Mouse (Mus musculus) embryonic facial prominence, embryonic 14.5 days (tissue): Measurements from ENCODE around the gene Ammecr1. TPM values are rescaled to one million over a fixed set of nuclear protein-coding genes. Genes with fewer than 3 reads are reported as not detected.

Experiments
- ATAC-seq: fragments of 200-750 bp; cut with Nextera tagmentation; 2 replicates; pipeline ENCODE4 v1.8.0; 2017; ENCODE audit warnings: low read depth, moderate number of reproducible peaks, moderate TSS enrichment
- DNase-seq: peaks from one replicate; pipeline ENCODE4 v3.0.0-alpha.2; 2015; ENCODE audit warnings: low spot score
- H3K27ac ChIP-seq: fragments of 300-500 bp; sonication (generic); replicated peaks from 2 replicates; pipeline ENCODE4 v1.5.1; 2014; ENCODE audit warnings: low read depth, mild to moderate bottlenecking, low read length, moderate library complexity
- H3K27me3 ChIP-seq: fragments of 300-500 bp; sonication (generic); replicated peaks from 2 replicates; pipeline ENCODE4 v1.6.1; 2014; ENCODE audit warnings: low read length; ENCODE audit not compliant: control insufficient read depth, insufficient read depth
- H3K36me3 ChIP-seq: fragments of 300-500 bp; sonication (generic); 2 replicates; pipeline ENCODE4 v1.6.1; 2014; ENCODE audit warnings: low read length, mixed read lengths; ENCODE audit not compliant: control insufficient read depth, insufficient read depth
- H3K4me1 ChIP-seq: fragments of 300-500 bp; sonication (generic); 2 replicates; pipeline ENCODE4 v1.6.1; 2014; ENCODE audit warnings: antibody characterized with exemption, low read length; ENCODE audit not compliant: control insufficient read depth, insufficient read depth
- H3K4me2 ChIP-seq: fragments of 300-500 bp; sonication (generic); 2 replicates; pipeline ENCODE4 v1.6.1; 2014; ENCODE audit warnings: low read depth, mild to moderate bottlenecking, low read length, moderate library complexity, mixed read lengths
- H3K4me3 ChIP-seq: fragments of 300-500 bp; sonication (generic); 2 replicates; pipeline ENCODE4 v1.5.1; 2014; ENCODE audit warnings: low read depth, mild to moderate bottlenecking, low read length
- H3K9ac ChIP-seq: fragments of 300-500 bp; sonication (generic); 2 replicates; pipeline ENCODE4 v1.6.1; 2014; ENCODE audit warnings: low read depth, mild to moderate bottlenecking, low read length, moderate library complexity, mixed read lengths
- H3K9me3 ChIP-seq: fragments of 300-500 bp; sonication (generic); 2 replicates; pipeline ENCODE4 v1.6.1; 2016; ENCODE audit warnings: low read length; ENCODE audit not compliant: control insufficient read depth
- WGBS: fragments of 180-500 bp; shearing (Covaris S2); extraction: QIAGEN DNeasy Blood & Tissue Kit; methylation state at CpG from one replicate; pipeline ENCODE4 v1.1.7; 2014; 5-methylcytosine and 5-hydroxymethylcytosine counted together
- polyA plus RNA-seq: library from polyadenylated mRNA; unstranded; fragments of >200 nt; fragmentation: Nextera tagmentation; extraction: Ambion mirVana; gene quantifications from 2 replicates; pipeline ENCODE4 v1.2.1, GENCODE M21; 2014

Gene Ammecr1
- polyA plus RNA-seq, 1 experiment from 2014 or later: 21.8 TPM

DNA sequence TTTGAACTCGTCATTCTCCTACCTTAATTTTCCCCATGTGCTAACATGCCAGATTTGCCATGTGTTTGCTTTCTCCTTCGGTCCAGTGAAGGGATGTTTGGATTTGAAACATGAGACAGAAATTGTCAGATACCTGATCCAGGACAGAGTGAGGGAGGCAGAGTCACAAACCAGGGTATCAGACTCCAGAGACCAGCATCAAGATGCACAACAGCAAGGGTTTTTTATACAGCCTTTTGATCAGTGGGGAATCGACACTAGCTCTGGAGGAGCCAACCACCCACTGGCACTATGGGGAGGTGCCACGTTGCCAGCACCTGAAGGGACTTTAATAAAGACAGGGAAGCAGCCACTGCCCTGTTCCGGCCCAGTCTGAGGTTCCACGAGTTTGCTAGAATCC is 17.1 kb upstream of the Ammecr1 start:
- no peaks in the 10 kb centered on the region for H3K4me1 ChIP-seq
- H3K36me3 ChIP-seq: no peaks in the 10 kb centered on the region
- ATAC-seq (no peak), DNase-seq (no peak)
- 53% methylated on average over 6 of the region's 6 CpGs for WGBS
- no peak overlapping the region for H3K27ac ChIP-seq
- no peaks in the 10 kb centered on the region for H3K9me3 ChIP-seq
- no peak overlapping the region for H3K9ac ChIP-seq
- no peak overlapping the region for H3K4me3 ChIP-seq
- H3K27me3 ChIP-seq: peaks cover 18% of the 10 kb centered on the region
- H3K4me2 ChIP-seq: no peak overlapping the region

- no peak overlapping the region for H3K4me2 ChIP-seq
- no peaks in the 10 kb centered on the region for H3K9me3 ChIP-seq
- H3K9ac ChIP-seq: no peak overlapping the region
- DNase-seq (no peak), ATAC-seq (no peak)
- H3K36me3 ChIP-seq: no peaks in the 10 kb centered on the region
- H3K27ac ChIP-seq: no peak overlapping the region
- H3K4me1 ChIP-seq: no peaks in the 10 kb centered on the region
- H3K27me3 ChIP-seq: peaks cover 12% of the 10 kb centered on the region
- no peak overlapping the region for H3K4me3 ChIP-seq
- WGBS: 100% methylated on average over 3 of the region's 3 CpGs
These were observed 15.1 kb upstream of the Ammecr1 start for GRCm38 (mm10) chrX:142981530-142982130.

DNA sequence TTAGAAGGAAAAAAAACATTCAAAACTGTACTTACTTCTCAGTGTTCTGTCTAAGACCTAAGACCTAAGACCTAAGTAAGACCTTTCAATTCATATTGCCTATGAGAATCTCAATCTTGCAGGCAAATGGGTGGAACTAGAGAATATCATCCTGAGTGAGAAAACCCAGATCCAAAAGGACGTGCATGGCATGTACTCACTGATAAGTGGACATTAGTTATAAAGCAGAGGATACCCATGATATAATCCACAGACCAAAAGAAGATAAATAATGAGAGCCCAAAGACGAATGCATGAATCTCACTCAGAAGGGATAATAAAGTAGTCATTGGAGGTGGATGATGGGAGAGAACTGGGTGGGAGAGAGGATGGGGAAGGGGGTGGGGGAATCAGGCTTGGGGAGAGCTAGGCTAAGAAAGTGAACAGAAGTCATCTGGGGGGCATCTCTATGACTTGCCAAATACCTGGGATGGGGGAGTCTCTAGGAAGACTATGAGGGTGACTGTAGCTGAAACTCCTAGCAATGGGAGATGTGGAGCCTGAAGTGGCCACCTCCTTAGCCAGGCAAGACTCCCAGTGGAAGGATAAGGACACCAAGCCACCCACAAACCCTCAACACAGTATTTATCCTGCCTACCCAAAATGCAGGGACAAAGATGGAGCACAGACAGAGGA is 14.5 kb upstream of the Ammecr1 start:
- 69% methylated on average over 2 of the region's 2 CpGs for WGBS
- H3K27me3 ChIP-seq: peaks cover 12% of the 10 kb centered on the region
- no peak overlapping the region for H3K4me3 ChIP-seq
- H3K27ac ChIP-seq: no peak overlapping the region
- no peaks in the 10 kb centered on the region for H3K9me3 ChIP-seq
- H3K36me3 ChIP-seq: no peaks in the 10 kb centered on the region
- H3K9ac ChIP-seq: no peak overlapping the region
- DNase-seq (no peak), ATAC-seq (no peak)
- H3K4me1 ChIP-seq: no peaks in the 10 kb centered on the region
- no peak overlapping the region for H3K4me2 ChIP-seq

GRCm38 (mm10) chrX:142979224-142979623 is 12.7 kb upstream of the Ammecr1 start:
- ATAC-seq: no peak
- Histone ChIP-seq H3K27ac (no peak overlapping the region), H3K27me3 (peaks cover 12% of the 10 kb centered on the region), H3K9ac (no peak overlapping the region), H3K36me3 (no peaks in the 10 kb centered on the region), H3K4me2 (no peak overlapping the region), H3K4me3 (no peak overlapping the region), H3K9me3 (no peaks in the 10 kb centered on the region), H3K4me1 (no peaks in the 10 kb centered on the region)
- DNase-seq: no peak
- 46% methylated on average over 4 of the region's 4 CpGs for WGBS

DNA sequence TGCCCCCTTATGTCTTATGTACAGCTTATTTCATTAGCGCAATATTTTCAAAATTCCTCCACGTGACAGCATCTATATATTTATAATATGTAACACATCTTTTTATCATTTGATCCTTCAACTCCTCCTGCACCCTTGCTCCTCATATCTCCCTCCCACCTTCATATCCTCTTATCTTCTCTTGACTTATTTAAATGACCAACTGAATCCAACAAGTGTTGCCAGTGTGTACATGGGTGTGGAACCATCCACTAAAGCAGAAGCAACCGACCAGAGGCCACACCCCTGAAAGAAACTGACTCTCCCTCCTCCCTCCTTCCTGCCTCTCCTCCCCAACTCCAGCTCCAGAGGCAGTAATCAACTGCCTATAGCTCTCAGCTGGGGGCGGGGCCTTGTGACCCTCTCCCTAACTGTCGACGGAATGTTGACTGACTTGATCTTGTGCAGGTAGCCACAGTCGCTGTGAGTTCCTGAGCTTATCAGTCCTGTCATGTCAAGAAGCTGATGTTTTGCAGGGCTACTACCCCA is 6.0 kb upstream of the Ammecr1 start:
- Histone ChIP-seq H3K9ac (no peak overlapping the region), H3K27me3 (no peaks in the 10 kb centered on the region; the same call in 1 of the 2 replicates), H3K4me3 (no peak overlapping the region), H3K9me3 (no peaks in the 10 kb centered on the region), H3K4me1 (no peaks in the 10 kb centered on the region), H3K27ac (no peak overlapping the region), H3K36me3 (no peaks in the 10 kb centered on the region), H3K4me2 (no peak overlapping the region)
- no peak for ATAC-seq
- WGBS: 41% methylated on average over 7 of the region's 7 CpGs
- no peak for DNase-seq

DNA sequence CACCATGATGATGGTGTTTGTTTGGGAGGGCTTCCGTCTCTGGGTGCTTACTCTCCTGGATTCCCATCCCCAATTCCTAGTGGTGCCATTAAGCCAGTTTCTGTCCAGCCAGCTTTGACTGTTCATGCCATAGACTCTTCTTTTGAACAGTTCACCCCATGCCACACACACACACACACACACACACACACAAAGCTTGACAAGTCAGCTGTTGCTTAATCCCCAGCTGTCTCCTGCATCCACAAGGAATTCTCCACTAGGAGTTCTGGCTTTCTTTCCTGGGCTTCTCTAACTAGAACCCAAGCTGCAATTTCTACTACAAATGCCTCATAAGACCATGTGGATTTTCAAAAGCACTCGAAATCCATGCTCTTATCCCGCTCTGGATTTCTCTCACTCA is 5.2 kb upstream of the Ammecr1 start:
- Histone ChIP-seq H3K9me3 (no peaks in the 10 kb centered on the region), H3K27ac (no peak overlapping the region), H3K4me3 (no peak overlapping the region), H3K4me1 (no peaks in the 10 kb centered on the region), H3K9ac (no peak overlapping the region), H3K4me2 (no peak overlapping the region), H3K36me3 (no peaks in the 10 kb centered on the region), H3K27me3 (no peaks in the 10 kb centered on the region; the same call in 1 of the 2 replicates)
- 85% methylated on average over 3 of the region's 3 CpGs for WGBS
- no peak for ATAC-seq
- peak; percentile 2 for DNase-seq

DNA sequence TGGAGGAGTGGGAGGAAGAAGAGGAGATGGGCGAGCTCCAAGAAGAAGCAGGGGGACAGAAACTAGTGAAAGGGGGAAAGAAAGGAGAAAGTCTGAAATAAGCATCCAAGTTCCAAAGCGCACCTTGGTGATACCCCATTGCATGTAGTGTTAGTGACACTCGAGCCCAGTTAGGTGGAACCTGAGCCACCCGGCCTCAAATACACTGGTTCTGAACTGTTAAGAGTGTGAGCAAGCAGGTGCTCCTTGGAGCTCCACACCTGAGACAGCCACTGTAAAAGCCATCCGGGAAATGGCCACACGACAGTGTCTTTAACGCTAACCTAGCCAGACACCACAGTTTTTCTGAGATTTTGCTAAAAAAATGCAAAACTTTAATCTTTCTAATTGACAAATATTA is 539 bp upstream of the Ammecr1 start:
- DNase-seq (peak; percentile 4), ATAC-seq (no peak)
- Histone ChIP-seq H3K9me3 (no peaks in the 10 kb centered on the region), H3K4me2 (peak overlapping the region; percentile 46), H3K27ac (no peak overlapping the region), H3K4me1 (no peaks in the 10 kb centered on the region), H3K27me3 (peaks cover 7% of the 10 kb centered on the region), H3K36me3 (no peaks in the 10 kb centered on the region), H3K4me3 (peak overlapping the region; percentile 64), H3K9ac (peak overlapping the region; percentile 79; the same call in 1 of the 2 replicates)
- WGBS: 39% methylated on average over 7 of the region's 7 CpGs

DNA sequence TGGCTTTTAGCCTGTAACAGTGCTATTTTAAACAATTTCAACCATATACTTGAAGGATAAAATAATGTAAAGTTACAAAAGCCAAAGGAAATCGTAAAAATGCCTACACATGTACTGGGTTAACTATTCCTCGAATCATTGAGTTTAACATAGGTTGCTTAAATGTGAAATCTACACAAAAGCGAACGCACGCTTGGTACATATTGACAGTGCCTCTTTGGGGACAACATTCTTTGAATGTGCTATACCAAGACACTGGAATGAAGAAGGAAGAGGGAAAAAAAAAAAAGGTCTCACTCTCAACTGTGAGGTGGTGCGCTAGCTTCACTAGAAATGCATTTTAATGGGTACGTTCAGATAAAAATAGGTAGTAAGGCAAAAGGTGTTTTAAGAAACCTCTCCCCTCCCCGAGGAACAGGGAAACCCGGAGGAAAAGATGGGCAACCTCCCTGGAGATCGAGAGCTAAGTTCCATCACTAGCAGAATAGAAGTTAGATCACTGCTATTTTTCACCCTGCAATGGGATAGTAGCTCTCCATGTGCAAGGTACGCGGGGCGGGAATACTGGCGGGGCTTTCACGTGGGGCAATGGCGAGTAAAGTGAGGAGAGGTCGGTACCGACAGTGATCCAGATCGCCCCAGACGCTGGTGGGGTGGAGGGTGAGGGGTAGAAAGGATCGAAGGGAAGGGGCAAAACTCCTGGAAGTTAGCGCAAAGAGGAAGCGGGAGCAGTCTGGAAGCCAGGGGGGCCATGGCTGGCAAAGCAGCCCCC is 1.1 kb downstream of the Ammecr1 start:
- H3K4me1 ChIP-seq: no peaks in the 10 kb centered on the region
- 29% methylated on average over 22 of the region's 23 CpGs for WGBS
- H3K9me3 ChIP-seq: no peaks in the 10 kb centered on the region
- H3K4me2 ChIP-seq: peak overlapping the region; percentile 55
- peak overlapping the region; percentile 79 for H3K9ac ChIP-seq
- peak overlapping the region; percentile 64 for H3K4me3 ChIP-seq
- H3K27me3 ChIP-seq: peaks cover 7% of the 10 kb centered on the region
- no peak overlapping the region; the same call in 1 of the 2 replicates for H3K27ac ChIP-seq
- no peaks in the 10 kb centered on the region for H3K36me3 ChIP-seq
- ATAC-seq: no peak
- DNase-seq: no peak
